Mouse (Mus musculus) neural tube, embryonic 14.5 days (tissue): Measurements from ENCODE around the gene Il34. TPM values are rescaled to one million over a fixed set of nuclear protein-coding genes. Genes with fewer than 3 reads are reported as not detected.

Experiments
- ATAC-seq: fragments of 200-750 bp; cut with Nextera tagmentation; 2 replicates; pipeline ENCODE4 v1.8.0; 2017; ENCODE audit warnings: low read depth, mild to moderate bottlenecking, moderate TSS enrichment, moderate library complexity
- H3K27ac ChIP-seq: fragments of 300-500 bp; sonication (generic); 2 replicates; pipeline ENCODE4 v1.5.1; 2014; ENCODE audit warnings: low read depth, mild to moderate bottlenecking, control low read depth, low read length, moderate library complexity, mixed read lengths
- H3K27me3 ChIP-seq: fragments of 300-500 bp; sonication (generic); 2 replicates; pipeline ENCODE4 v1.6.1; 2014; ENCODE audit warnings: low read length; ENCODE audit not compliant: control insufficient read depth, insufficient read depth
- H3K36me3 ChIP-seq: fragments of 300-500 bp; sonication (generic); 2 replicates; pipeline ENCODE4 v1.6.1; 2014; ENCODE audit warnings: low read length, mixed read lengths; ENCODE audit not compliant: control insufficient read depth, insufficient read depth
- H3K4me1 ChIP-seq: fragments of 300-500 bp; sonication (generic); 2 replicates; pipeline ENCODE4 v1.6.1; 2014; ENCODE audit warnings: low read length; ENCODE audit not compliant: control insufficient read depth, insufficient read depth
- H3K4me2 ChIP-seq: fragments of 300-500 bp; sonication (generic); 2 replicates; pipeline ENCODE4 v1.6.1; 2014; ENCODE audit warnings: mild to moderate bottlenecking, low read depth, low read length, control low read depth
- H3K4me3 ChIP-seq: fragments of 300-500 bp; sonication (generic); 2 replicates; pipeline ENCODE4 v1.5.1; 2014; ENCODE audit warnings: low read depth, low read length, control low read depth, mixed read lengths
- H3K9ac ChIP-seq: fragments of 300-500 bp; sonication (generic); replicated peaks from 2 replicates; pipeline ENCODE4 v1.6.1; 2014; ENCODE audit warnings: low read depth, mild to moderate bottlenecking, control low read depth, low read length, mixed read lengths
- H3K9me3 ChIP-seq: fragments of 300-500 bp; sonication (generic); 2 replicates; pipeline ENCODE4 v1.6.1; 2016; ENCODE audit warnings: low read length; ENCODE audit not compliant: control insufficient read depth
- WGBS: fragments of 180-500 bp; shearing (Covaris S2); extraction: QIAGEN DNeasy Blood & Tissue Kit; methylation state at CpG from one replicate; pipeline ENCODE4 v1.1.7; 2014; 5-methylcytosine and 5-hydroxymethylcytosine counted together
- polyA plus RNA-seq: library from polyadenylated mRNA; unstranded; fragments of >200 nt; fragmentation: Nextera tagmentation; extraction: Ambion mirVana; gene quantifications from 2 replicates; pipeline ENCODE4 v1.2.1, GENCODE M21; 2014

Il34 gene
- polyA plus RNA-seq, 1 experiment from 2014 or later = 1.2 TPM

DNA sequence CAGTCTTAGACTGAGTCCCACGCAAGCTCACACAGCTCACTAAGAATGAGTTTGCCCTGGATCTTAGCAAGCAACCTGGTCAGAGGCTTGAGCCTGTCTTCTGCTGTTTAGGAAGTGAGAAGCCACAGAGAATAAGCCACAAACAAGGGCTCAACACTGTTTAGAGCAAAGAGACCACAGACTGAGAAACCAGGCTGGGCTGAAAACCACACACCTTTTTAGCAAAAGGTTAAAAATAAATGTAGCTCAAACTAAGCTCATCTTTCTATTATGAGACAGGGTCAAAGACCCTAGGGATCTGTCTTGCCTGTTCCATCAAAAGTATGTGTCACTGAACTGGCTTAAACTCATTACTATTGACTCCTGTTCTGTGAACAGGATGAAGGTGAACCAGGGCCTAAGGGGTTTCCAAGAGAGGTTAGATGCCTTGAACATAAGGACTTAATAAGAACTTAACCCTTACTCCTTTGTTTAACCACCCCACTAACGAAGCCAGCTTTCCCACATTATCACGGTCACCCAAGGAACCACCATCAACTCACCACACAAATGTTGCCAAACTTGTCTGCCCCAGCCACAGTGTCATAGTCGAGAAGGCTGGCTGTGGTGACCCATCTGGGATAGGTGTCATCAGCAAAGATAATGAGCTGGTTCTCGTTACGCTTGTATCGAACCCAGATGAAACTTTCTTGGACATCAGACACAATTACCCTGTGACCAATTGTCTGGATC is 7.5 kb upstream of the Il34 start:
- Histone ChIP-seq H3K27me3 (no peaks in the 10 kb centered on the region), H3K9me3 (no peaks in the 10 kb centered on the region), H3K36me3 (peaks cover 96% of the 10 kb centered on the region), H3K27ac (no peak overlapping the region), H3K4me2 (no peak overlapping the region), H3K4me3 (no peak overlapping the region), H3K4me1 (no peaks in the 10 kb centered on the region), H3K9ac (no peak overlapping the region)
- ATAC-seq = no peak
- 95% methylated on average over 7 of the region's 7 CpGs for WGBS

DNA sequence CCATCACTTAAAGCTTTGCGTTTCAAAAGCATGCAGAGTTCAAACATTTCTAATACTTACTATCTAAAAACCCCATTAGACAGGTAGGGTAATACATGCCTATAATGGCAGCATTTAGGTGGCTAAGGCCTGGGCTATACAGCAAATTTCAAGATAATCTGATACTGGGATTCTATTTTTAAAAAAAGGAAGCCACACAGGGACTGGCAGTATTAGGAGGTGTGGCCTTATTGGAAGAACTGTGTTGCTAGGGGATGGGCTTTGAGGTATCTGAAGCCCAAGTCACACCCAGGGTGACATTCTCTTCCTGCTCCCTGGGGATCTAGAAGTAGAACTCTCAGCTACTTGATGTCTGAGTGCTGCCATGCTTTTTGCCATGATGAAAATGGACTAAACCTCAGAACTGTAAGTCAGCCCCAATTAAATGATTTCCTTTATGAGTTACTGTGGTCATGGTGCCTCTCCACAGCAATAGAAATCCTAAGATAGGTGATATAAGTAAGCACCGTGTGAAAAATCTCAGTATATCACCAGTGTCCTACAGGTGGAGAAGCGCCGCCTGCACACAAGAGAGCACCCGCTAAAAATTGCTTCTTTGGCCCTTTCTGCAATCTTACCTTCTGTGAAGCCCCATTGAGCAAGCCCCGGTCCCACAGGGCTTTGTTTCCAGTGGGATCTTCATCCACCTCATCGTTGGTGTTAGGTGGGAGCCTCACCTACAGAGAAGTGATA is 6.8 kb upstream of the Il34 start:
- H3K9ac ChIP-seq = no peak overlapping the region
- WGBS = 96% methylated on average over 7 of the region's 7 CpGs
- H3K36me3 ChIP-seq = peaks cover 88% of the 10 kb centered on the region
- no peak for ATAC-seq
- no peak overlapping the region for H3K4me3 ChIP-seq
- H3K27ac ChIP-seq = no peak overlapping the region
- no peaks in the 10 kb centered on the region for H3K9me3 ChIP-seq
- H3K27me3 ChIP-seq = no peaks in the 10 kb centered on the region
- H3K4me1 ChIP-seq = no peaks in the 10 kb centered on the region
- H3K4me2 ChIP-seq = no peak overlapping the region

DNA sequence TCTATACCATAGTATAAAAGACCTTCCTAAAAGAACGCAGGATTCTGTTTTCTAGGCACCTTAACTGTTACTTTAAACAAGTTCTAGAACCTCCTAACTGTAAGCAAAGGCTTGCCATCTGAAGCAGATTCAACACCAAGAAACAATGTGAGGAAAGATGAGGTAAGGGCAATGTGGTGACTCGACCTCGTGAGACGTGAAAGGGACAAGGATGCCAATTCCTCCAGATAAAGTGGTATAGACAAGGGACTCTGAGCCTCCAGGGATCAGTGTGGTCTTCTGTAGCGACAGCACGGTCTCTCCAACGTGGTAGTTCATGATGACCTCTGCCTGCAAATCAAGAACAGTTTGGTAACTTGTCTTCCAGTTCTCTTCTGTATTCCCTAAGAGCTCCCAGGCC is 6.1 kb upstream of the Il34 start:
- Histone ChIP-seq H3K27me3 (no peaks in the 10 kb centered on the region), H3K4me3 (no peak overlapping the region), H3K4me1 (no peaks in the 10 kb centered on the region), H3K36me3 (peaks cover 81% of the 10 kb centered on the region), H3K9ac (no peak overlapping the region), H3K4me2 (no peak overlapping the region), H3K9me3 (no peaks in the 10 kb centered on the region), H3K27ac (no peak overlapping the region)
- ATAC-seq = no peak
- WGBS = 94% methylated on average over 7 of the region's 7 CpGs

DNA sequence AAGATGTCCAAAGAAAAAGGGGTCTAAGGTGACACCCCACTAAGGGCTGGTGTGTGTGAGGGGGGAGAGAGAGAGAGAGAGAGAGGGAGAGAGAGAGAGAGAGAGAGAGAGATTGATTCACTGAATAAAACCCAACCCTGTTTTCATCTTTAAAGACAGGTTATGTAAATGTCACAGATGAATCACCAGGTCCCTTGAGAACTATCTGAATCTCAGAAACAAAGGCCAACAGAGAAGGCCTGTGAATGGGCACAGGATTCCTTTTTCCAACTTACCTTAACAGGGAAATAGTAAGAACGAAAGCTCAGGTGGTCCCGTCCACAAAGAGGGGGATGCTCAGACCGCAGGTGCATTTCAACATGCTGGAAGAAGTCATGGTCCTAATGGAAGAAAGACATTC is 5.4 kb upstream of the Il34 start:
- H3K27me3 ChIP-seq = no peaks in the 10 kb centered on the region
- H3K27ac ChIP-seq = no peak overlapping the region
- no peaks in the 10 kb centered on the region for H3K4me1 ChIP-seq
- no peak for ATAC-seq
- no peak overlapping the region for H3K4me2 ChIP-seq
- H3K9ac ChIP-seq = no peak overlapping the region
- 98% methylated on average over 3 of the region's 3 CpGs for WGBS
- peaks cover 74% of the 10 kb centered on the region for H3K36me3 ChIP-seq
- H3K9me3 ChIP-seq = no peaks in the 10 kb centered on the region
- no peak overlapping the region for H3K4me3 ChIP-seq

DNA sequence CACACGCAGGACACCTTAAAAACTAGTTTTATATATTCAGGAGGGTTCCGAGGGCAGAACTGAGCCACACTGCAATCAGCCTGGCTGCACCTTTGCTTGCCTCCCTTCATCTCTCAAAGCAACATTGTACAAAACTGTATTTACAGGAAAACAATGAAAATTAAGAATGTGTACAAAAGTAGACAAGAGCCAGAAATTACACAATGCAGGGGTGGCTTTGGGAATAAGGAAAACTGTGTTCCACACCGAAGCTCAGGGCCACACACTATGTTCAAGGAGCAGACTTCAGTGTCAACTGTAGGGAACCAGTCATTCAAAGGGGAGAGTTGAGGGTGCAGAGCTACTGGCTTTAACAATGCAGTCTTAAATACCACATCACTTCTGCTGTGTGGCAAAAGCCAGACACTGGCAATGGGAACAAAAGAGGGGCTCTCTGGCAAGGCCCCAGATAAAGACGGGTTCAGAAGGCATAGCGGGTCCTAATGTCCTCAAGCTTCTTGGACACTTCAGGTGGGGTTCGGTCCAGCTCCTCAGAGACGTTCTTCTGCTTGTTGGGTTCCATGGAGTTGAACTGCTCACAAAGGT is 4.8 kb upstream of the Il34 start:
- no peak overlapping the region for H3K27ac ChIP-seq
- WGBS = 88% methylated on average over 7 of the region's 7 CpGs
- no peak for ATAC-seq
- H3K9me3 ChIP-seq = no peaks in the 10 kb centered on the region
- H3K9ac ChIP-seq = no peak overlapping the region
- no peaks in the 10 kb centered on the region for H3K4me1 ChIP-seq
- no peak overlapping the region for H3K4me2 ChIP-seq
- no peak overlapping the region for H3K4me3 ChIP-seq
- H3K36me3 ChIP-seq = peaks cover 69% of the 10 kb centered on the region
- H3K27me3 ChIP-seq = no peaks in the 10 kb centered on the region

DNA sequence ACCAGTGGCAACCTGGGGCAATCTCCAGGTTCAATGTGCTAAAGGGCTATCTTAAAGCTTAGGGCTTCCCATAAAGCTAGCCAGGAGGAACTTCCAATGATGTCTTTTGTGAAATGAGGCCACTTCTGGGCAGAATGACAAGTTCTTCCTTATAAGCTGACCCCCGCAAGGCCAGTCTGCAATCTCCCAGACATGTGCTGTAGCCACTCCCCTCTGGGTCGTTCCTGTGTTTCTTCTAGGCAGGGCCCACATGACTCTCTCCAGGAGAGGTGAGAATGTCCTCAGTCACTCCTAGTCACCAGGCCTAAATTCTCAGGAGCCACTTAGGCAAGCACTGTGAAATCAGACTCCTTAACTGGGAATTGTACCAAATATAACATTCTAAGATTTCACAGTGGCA is 4.1 kb upstream of the Il34 start:
- Histone ChIP-seq H3K4me2 (no peak overlapping the region), H3K9ac (no peak overlapping the region), H3K9me3 (no peaks in the 10 kb centered on the region), H3K36me3 (peaks cover 62% of the 10 kb centered on the region), H3K27ac (no peak overlapping the region), H3K4me1 (no peaks in the 10 kb centered on the region), H3K4me3 (no peak overlapping the region), H3K27me3 (no peaks in the 10 kb centered on the region)
- WGBS = 64% methylated on average over 2 of the region's 2 CpGs
- ATAC-seq = no peak

DNA sequence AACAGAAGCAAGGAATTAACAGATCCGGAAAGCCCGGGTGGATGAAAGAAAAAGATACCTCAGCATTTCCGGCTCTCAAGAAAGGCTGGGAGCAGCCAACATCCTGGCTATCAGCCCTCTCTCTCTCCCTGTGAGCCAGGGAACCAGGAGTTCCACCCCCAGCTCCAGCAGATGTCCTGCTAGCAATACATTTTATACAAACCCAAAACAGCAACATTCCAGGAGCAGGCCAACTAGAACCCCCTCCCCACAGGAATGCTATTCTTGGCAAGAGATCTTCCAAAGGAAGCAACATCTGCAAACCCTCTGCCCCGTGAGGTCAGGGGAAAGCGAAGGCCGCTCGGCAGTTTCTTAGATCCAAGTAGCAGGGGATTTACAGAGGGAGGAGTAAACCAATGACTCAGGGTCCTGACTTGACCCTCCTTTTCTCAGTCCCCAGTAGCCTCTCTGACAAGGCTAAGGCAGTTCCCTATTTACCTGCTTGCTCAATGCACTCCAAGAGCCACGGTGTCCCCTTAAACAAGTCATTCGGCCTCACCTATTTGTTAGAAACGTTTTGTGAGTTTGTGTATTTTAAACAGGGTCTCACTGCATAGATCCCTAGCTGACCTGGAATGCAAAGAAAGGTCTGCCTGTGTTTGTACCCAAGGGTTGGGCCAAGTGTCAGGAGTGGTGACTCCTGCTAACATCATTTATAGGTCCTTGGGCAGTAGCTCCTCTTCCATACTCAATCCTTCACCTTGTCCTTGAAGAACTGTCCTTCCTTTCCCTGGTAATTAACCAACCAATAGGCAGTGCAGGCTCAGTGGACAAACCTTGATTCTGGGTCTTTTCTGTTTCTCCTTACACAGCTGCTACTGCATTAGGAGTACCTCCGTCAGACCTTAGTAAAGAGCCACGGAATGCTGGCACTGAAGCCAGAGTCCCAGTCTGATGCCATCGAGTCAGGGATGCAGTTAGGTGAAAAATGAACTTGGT is 3.1 kb upstream of the Il34 start:
- H3K9ac ChIP-seq = no peak overlapping the region
- H3K36me3 ChIP-seq = peaks cover 51% of the 10 kb centered on the region
- WGBS = 65% methylated on average over 13 of the region's 13 CpGs
- H3K9me3 ChIP-seq = no peaks in the 10 kb centered on the region
- no peaks in the 10 kb centered on the region for H3K27me3 ChIP-seq
- no peak for ATAC-seq
- H3K27ac ChIP-seq = no peak overlapping the region
- H3K4me1 ChIP-seq = no peaks in the 10 kb centered on the region
- H3K4me3 ChIP-seq = no peak overlapping the region
- no peak overlapping the region for H3K4me2 ChIP-seq

DNA sequence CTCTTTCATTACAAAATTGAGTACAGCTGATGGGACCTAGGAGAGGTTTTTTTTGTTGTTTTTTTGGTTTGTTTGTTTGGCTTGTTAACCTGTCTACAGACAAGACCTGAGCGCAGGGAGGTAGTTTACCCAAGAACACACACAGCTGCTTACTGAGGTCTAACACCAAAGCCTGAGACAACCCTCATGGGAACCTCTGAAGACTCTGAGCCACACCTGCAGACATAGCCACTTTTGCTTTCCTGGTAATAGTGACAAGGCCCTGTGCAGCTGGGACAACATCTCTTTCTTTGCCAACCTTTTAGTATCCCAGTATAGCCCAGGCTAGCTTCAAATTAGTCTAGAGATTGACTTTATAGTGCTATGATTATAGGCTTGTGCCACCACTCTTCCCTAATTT is 422 bp upstream of the Il34 start:
- Histone ChIP-seq H3K27me3 (no peaks in the 10 kb centered on the region), H3K4me1 (no peaks in the 10 kb centered on the region), H3K36me3 (peaks cover 25% of the 10 kb centered on the region), H3K9ac (no peak overlapping the region), H3K4me3 (no peak overlapping the region), H3K4me2 (no peak overlapping the region), H3K9me3 (no peaks in the 10 kb centered on the region), H3K27ac (no peak overlapping the region)
- ATAC-seq = no peak
- 96% methylated on average over 1 of the region's 1 CpGs for whole genome bisulfite sequencing
